Mouse (Mus musculus): ENCODE results near the gene Kcna7. TPM values are rescaled to one million over a fixed set of nuclear protein-coding genes. Genes with fewer than 3 reads are reported as not detected.
"Not testable (repeated sequence)": the region's sequence is repeated elsewhere in the genome, so short reads cannot be mapped to it uniquely, and the experiment has no call there.

Gene Kcna7
- not detected for total RNA-seq (2021)

DNA sequence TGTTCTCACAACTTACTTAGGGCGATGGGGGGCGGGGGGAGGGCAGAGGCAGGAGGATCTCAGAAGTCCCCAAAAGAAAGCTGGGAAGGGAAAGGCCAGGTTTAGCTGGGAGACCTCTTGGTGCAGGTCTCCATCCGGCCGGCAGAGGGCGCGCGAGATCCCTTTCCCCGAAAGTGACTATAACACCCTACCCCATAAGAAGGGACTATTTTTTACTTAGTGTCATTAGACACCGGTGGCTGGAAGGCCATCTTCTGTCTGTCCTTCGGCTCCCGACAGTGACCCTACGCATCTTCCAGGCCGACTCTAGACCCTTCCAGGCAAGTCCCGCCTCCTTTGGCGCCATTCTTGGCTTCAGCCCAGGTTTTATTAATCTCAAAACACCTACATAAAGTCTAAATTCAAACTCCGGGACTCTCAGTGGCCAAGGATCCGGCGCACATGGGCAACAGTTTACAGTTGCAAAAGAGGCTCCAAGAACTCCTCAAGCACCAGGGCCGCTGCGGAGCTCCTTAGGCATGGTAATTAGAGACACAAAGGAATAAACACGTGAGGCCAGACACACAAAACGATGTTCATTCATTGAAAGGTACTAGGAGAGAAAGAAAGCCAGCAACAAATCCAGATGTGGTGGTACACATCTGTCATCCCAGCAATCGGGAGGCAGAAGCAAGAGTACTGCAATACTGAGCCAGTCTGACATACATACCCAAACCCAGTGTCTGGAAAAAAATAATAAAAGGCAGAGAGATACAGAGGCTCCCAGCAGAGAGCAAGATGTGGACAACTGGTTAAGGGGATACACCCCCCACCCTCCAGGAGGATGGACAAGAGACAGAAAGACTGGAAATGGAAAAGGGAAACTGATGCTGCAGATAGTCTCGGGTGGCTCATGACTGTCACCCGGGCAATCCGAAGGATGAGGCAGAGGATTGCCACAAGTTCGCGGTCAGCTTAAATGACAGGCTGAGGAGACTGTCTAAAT lies at the start of gene Kcna7:
TSS of gene Kcna7 (plus strand) at position 563 of the 985 bp plus-strand sequence.
- intact Hi-C loops (cut with DNase I), result no loop called here
- peak; percentile 39 to 62 for DNase-seq (ENCODE audit: extremely low spot score in 1 of 2, low spot score in 2 of 2)

DNA sequence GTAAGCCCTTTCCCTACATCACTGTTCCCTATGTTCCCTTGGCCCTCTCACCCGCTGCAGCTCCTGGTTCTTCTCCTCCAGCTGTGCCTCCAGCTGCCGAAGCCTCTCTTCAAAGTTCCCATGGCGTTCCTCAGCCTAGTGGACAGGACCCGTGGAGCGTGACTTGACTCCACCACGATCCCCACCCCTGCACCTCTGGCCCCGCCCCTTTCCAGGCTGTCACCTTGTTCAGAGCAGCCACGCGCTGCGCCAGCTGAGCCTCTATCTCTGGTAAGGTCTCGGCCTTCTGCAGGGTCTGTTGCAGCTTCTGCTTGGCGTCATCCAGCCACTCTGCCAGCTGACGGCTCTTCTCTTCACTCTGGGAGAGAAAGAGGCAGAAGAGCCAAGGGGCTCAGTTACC lies 49.4 kb upstream of the Kcna7 start:
- intact Hi-C loops (cut with DNase I), result no loop called here
- DNase-seq (ENCODE audit: extremely low spot score in 1 of 2, low spot score in 2 of 2), result peak in 1 of 2 experiments; percentile 37

DNA sequence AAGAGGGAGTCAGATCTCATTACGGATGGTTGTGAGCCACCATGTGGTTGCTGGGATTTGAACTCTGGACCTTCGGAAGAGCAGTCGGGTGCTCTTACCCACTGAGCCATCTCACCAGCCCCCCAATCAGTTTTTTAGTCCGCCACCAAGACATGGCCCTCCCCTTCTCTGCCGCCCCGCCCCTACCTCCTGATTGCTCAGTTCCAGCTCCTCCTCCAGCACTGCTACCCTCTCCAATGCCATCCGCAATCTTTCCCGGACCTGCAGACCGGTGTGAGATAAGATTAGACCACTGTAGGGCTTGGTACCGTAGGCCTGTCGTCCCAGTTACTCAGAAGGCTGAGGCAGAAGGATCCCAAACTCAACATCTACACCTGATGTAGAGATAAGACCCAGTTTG lies 46.4 kb upstream of the Kcna7 start:
- intact Hi-C loops (cut with DNase I), result not testable (repeated sequence)
- DNase-seq (ENCODE audit: extremely low spot score in 1 of 2, low spot score in 2 of 2), result peak in 1 of 2 experiments; percentile 18

DNA sequence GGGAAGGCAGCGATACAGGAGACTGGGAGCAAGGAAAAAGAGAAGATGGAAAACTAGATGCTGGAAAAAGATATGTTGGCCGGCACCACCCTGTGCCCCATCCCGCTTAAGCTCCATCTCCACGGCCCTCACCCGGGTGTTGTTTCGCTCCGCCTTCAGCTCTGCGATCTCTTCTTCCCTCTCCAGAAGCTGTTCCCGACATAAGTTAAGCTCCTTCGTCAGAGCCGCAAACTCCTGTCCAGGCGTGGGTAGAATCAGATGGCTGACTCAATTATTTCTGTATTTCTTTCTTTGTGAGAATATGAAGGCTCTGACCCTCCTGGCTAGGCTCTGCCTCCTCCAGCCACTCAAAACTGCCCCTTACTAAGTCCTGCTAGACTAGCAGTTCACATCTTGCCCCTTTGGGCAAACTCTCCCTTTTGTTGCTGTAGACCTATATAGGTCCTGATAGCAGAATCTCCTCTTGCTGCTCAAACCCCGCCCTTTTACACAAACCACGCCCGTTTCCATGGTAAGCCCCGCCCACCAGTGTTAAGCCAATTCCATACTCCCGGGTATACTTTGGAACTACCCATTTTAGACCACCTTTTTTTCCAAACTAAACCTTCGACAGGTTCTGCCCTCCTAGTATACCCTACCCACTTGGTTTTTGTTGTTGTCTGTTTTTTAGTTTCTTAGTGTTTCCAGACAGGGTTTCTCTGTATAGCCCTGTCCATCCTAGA lies 44.9 kb upstream of the Kcna7 start:
- peak in 1 of 2 experiments; percentile 44 for DNase-seq (ENCODE audit: extremely low spot score in 1 of 2, low spot score in 2 of 2)
- intact Hi-C loops (cut with DNase I), result loop anchor here (10.0 kb wide), 1 partner anchor 196 kb away; the partner anchor contains the start of gene Slc17a7

DNA sequence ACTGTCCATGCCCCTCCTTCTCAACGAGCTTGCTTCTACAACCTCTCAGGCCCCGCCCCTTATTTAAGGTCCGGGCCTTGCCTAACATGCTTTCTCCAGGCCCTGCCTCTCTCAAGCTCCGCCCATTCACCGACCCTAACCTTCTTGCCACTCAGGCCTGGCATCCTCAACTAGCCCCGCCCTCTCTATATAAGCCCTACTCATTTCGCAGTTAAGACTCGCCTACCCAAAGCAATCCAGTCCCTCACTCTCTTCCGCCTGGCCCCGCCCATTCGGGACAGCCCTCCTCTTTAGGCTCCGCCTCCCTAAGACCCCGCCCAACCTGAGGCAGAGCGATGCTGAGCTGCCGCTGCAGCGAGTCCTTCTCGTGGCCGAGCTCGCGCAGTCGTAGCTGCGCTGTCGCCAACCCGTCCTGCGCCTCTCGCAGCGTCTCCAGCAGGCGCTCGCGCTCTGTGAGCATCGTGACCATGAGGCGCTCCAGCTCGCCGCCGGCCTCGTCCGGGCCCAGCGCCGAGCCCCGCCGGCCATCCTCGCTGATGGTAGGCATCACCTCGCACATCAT lies 44.1 kb upstream of the Kcna7 start:
- peak; percentile 68 to 91 for DNase-seq (ENCODE audit: extremely low spot score in 1 of 2, low spot score in 2 of 2)
- intact Hi-C loops (cut with DNase I), result loop anchor here (10.0 kb wide), 1 partner anchor 197 kb away; the partner anchor contains the start of gene Slc17a7

DNA sequence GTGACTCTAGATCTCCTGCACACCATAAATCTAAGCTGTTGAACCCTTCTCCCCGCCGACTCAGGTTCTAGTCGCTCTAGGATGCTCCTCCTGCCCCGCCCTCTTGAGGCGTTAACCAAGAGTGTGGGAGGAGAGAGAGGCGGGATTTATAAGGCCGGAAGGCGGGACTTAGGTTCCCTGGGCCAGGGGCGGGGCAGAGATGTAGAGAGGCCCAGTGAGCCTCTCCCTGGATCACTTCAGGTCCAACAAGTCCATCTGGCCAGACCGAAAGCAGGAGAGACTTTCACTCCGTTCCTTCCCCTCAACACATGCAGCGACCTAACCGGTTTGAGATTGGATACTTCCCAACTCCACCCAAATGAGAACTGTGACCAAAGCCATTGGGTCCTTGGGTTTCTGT lies 42.7 kb upstream of the Kcna7 start:
- intact Hi-C loops (cut with DNase I), result loop anchor here (10.0 kb wide), 1 partner anchor 198 kb away; the partner anchor contains the start of gene Slc17a7
- DNase-seq (ENCODE audit: extremely low spot score in 1 of 2, low spot score in 2 of 2), result peak in 1 of 2 experiments; percentile 72

DNA sequence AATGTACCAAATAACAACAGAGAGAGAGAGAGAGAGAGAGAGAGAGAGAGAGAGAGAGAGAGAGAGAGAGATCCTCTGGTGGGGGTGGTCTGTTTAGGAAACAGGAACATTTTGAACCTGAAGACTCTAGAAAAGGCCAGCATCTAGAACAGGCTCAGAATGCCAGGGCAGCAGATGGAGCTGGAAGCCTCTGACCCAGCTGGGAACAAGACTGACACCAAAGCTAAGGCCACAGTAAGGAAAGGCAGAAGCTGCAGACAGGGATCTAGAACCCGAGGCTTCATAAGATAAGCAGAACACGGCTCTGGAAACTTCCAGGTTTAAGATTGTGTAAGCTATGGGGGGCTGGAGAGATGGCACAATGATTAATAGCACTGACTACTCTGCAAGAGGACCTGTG lies 41.5 kb upstream of the Kcna7 start:
- DNase-seq (ENCODE audit: extremely low spot score in 1 of 2, low spot score in 2 of 2), result peak in 1 of 2 experiments; percentile 10

DNA sequence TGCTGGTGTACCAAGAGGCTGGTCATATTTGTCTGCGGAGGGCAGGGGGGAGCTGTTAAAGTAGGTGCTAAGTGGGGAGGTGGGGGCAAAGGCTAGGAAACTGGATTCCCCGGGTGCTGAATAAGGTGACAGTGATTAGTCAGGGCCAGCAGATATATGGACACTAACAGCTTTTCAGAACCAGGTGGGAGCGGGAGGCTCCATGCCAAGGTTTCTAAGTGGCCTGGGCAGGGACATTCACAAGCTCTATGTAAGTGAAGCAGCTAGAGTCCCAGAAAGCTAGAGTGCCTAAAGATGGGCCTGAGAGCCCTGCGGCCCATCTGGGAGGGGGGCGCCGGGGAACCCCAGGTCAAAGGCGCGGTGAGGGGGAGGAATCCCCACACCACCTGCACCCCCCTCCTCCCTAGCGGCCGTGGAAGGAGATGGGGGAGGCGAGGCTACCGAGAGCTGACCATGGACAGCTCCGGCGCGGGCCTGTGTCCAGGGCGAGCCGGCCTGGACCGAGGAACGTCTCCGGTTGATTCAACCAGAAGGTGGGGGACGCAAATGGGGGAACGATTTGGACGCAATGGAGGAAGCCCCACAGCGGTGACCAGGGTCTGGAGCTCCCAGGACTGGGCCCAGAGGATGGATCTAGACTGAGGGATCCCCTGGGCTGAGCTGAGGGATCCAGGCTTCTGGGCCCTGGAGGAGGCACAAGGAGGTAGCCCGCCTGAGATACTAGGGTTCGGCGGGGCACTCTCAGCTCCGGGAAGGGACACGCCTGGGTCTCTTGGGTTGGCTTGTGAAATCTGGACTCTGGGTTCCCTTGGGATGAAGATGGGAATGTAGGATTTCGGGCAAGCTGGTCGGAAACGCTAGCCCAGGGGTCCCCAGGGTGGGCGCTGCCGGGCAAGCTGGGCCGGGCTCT lies 39.5 kb upstream of the Kcna7 start:
- DNase-seq (ENCODE audit: extremely low spot score in 1 of 2, low spot score in 2 of 2), result peak in 1 of 2 experiments; percentile 73
- intact Hi-C loops (cut with DNase I), result loop anchor here (10.0 kb wide), 1 partner anchor 201 kb away; the partner anchor contains the start of gene Slc17a7

More for the DNA sequence above, 41.5 kb upstream of the Kcna7 start:
- intact Hi-C loops (cut with DNase I), result loop anchor here (10.0 kb wide), 1 partner anchor 199 kb away; the partner anchor contains the start of gene Slc17a7

DNA sequence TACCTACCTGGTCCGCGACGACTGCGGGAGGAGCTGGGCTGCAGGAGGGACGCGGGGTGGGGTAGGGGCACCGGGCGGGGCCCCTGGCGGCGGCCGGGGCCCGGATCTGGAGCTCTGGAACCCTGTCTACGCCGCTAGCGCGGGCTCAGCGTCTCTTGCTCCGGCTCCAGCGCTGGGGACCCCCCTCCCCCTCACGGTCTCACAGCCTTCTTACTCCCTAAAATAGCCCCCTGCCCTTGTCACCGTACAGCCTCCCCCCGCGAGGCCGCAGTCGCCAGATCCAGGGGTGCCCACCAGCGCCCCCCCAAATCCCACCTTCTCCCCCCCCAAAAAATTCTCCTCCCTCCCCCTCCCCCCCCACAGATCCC lies 38.8 kb upstream of the Kcna7 start, which contains the start of gene Ppfia3:
TSS of gene Ppfia3 (minus strand) at position 368 of the 368 bp plus-strand sequence.
- intact Hi-C loops (cut with DNase I), result loop anchor here (10.0 kb wide), 1 partner anchor 202 kb away; the partner anchor contains the start of gene Slc17a7
- DNase-seq (ENCODE audit: extremely low spot score in 1 of 2, low spot score in 2 of 2), result no peak

DNA sequence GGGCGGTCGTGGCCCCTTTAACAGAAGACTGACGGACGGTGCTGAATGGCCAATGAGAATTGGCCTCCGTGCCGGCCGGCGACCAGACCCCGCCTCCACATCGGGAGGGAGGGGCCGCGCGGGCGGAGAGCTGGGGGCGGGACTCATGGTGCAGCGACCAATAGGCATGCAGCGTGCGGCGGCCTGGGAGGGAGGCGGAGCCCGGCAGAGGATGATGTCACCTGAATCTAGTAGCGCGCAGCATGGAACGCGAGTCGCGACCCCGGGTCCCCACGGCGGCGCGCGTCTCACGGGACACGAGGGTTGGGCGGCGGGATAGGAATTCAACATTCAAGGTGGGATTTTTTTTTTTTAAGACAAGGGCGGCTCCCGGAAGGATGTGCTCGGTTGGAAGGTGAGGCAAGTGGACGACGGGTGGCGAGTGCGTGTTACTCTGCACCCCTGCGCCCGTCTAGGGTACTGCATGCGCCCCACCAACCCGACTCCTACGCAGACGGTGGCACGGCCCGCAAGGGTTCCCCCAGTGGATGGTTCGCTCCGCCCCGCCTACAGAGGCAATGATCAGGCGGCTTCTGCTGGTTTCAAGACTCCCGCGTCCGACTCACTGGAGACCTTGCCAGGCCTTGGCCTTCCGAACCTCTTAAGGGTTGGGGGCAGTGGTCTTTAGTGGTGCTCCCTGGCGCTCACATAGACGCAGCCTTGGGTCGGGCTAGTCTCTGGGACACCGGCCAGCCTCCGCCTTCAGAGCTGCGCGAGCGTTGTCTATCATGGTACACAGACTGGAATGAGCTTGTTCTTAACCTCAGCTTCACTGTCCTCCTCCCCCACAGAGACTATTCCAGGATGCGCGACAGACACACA lies 38.2 kb upstream of the Kcna7 start:
- intact Hi-C loops (cut with DNase I), result loop anchor here (10.0 kb wide), 1 partner anchor 202 kb away; the partner anchor contains the start of gene Slc17a7
- DNase-seq (ENCODE audit: extremely low spot score in 1 of 2, low spot score in 2 of 2), result peak; percentile 98

DNA sequence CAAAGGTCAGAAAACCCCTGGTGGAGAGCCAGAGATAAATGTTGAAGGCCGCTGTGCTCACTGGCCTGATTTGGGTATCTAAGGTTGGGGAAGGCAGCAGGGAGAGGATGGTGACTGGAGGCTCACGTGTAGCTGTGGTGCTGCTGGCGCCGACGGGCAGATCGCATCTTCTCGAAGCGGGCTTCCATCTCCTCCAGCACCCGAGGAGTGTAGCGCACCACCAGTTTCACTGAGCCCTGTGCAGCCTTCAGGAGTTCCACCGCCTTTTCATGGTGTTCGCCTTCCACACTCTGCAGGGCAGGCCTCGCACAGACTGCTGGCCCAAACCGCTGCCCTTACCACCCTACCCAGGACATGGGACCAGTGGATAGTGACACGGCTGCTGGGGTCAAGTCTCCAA lies 37.3 kb upstream of the Kcna7 start:
- intact Hi-C loops (cut with DNase I), result loop anchor here (10.0 kb wide), 1 partner anchor 203 kb away; the partner anchor contains the start of gene Slc17a7
- peak in 1 of 2 experiments; percentile 45 for DNase-seq (ENCODE audit: extremely low spot score in 1 of 2, low spot score in 2 of 2)

DNA sequence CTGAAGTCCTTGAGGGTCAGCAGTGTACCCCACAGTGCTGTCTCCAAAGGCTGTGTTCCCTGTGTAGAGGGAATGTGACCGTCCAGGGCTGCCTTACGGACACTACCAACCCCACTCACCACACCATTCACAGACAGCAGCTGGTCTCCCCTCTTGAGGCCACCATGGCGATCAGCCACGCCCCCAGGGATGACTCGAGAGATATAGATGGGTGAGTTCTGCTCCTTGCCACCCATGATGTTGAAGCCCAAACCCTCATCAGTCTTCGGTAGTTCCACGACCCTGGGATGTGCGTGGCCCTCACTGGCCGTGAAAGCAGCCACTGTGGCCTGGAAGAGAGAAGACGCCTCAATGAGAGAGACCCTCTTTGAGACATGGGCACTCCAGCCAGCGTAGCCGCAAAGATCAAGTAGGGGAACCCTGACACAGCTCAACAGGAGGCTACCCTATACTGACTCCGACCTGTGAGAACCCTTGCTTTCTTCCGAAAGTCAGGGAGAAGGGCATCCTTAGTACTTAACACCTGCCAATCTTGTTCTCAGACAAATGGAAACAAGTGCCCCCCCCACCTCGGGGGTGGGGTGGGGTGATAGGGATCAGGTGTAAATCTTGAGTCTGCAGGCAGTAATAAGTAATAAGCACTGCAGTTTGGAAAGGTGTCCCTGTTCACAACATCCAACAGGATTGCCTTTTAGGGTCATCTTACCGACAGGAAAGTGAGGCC lies 36.3 kb upstream of the Kcna7 start:
- intact Hi-C loops (cut with DNase I), result loop anchor here (10.0 kb wide), 1 partner anchor 204 kb away; the partner anchor contains the start of gene Slc17a7
- peak in 1 of 2 experiments; percentile 53 for DNase-seq (ENCODE audit: extremely low spot score in 1 of 2, low spot score in 2 of 2)

DNA sequence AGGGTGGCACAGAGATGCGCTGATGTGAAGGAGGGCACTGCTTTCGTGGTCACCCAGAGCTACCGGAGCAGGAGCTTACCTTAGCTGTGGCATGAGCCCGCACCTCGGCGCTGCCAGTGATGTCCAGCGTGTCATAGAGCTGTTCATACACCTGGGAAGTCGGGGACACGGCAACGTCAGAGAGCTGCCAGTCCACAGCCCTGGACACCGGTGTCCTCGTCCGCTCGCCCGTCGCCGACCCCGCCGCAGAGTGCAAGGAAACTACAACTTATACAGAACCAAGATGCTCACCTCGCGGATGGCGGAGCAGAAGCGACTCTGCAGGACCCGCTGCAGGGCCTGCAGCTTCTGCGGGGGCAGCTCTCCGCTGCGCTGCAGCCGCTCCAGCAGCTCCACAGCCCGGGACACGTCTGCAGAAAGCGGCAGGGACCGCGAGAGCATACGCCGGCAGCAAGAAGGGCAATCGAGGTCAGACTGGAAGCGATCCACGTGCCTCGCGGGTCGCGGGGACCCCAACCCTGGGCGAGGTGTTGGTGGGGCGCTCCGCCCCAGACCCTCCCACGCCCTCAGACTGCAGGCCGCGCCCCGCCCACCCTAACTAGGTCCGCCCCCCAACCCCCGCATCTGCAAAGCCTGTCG lies 35.5 kb upstream of the Kcna7 start:
- intact Hi-C loops (cut with DNase I), result loop anchor here (10.0 kb wide), 1 partner anchor 205 kb away; the partner anchor contains the start of gene Slc17a7
- DNase-seq (ENCODE audit: extremely low spot score in 1 of 2, low spot score in 2 of 2), result peak in 1 of 2 experiments; percentile 58

DNA sequence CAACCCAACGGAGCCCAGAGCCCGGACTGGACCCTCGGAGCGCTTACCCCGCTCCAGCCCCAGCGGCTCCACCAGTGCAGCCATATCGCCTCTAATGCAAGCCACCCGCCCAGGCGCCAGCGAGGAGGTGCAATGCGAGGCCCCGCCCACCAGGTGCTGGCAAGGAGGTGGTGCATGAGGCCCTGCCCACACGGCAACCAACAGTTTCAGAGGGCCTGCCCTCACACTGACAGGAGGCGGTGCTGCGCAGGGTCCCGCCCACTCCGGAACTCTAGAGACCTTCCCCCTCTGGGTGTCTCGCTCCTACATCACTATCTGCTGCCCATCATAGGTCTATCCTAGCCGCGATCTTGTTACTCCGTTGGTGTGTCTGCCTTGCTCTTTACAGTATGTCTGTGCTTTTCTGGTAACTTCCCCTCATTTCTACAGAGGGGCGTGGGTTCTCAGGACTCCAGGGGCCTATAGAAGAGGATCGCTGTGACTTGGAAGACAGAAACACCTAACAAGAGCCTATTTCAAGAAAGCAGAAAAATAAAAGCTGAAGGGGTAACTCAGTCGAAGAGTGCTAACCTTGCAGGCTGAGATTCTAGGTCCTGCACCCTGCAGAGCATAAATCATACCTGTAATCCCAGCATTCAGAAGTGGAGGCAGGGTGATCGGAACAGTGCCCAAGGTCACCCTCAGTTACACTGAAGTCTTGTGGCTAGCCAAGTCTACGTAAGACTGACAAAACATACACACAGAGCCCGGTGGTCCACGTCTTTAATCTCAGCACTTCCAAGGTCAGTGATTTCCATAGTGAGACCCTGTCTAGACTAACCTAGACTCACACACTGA lies 34.8 kb upstream of the Kcna7 start, which contains the start of gene Lin7b:
TSS of gene Lin7b (minus strand) at position 109 of the 837 bp plus-strand sequence.
- intact Hi-C loops (cut with DNase I), result no loop called here
- DNase-seq (ENCODE audit: extremely low spot score in 1 of 2, low spot score in 2 of 2), result peak; percentile 88 to 93

DNA sequence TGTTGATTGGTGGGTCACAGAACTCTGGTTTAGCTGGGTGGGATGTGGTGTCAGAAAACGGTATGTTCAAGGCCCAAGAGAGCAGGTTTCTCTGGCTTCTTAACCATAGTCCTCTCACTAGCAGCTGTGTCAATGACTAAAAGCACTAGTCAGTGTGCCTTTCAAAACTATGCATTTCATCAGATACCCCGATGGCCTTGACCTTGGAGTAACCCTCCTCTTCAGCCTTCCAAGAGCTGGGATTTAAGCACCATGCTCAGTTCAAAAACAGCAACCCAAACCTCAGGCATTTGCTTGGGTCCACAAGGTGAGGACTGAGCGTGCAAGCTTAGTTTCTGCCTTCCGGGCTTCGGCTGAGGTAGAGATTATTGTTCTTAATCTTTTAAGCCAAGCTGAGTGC lies 33.1 kb upstream of the Kcna7 start:
- intact Hi-C loops (cut with DNase I), result no loop called here
- DNase-seq (ENCODE audit: extremely low spot score in 1 of 2, low spot score in 2 of 2), result no peak

All from left cerebral cortex, postnatal 10 days (tissue).